ENCODE assay signal across 16 mouse cellular contexts in the genomic region with DNA sequence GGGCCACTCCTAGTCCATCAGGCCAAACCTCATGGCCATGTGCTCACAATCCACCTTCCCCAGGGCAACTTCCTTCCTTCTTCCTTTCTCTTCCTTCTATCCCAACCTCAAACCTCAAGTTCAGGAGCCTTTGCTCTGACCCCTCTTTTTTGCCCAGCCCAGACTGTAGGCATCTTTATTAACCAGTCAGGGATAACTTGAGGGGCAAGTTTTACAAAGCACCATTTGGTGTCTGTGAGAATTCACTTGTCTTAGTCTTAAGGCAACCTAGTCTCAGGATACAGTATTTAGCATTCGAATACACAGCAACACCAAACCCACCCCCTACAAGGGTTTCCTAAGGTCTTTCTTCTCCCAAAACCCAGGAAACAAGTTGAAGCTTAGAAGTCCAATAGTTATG. TPM values are rescaled to one million over a fixed set of nuclear protein-coding genes. Genes with fewer than 3 reads are reported as not detected.
"Had no signal": no experiment of that assay in that cellular context is flagged by ENCODE, and none has a peak within 500 bp of the region (broad histone marks: within the 10 kb centered on the region; RNA-seq: fewer than 3 reads in every experiment).

No protein-coding gene starts in this region.

- H3K27ac ChIP-seq: lung, embryonic 15.5 days; macrophage; midbrain, embryonic 12.5 days; midbrain, embryonic 15.5 days; neural tube, embryonic 12.5 days had no signal

- H3K27me3 ChIP-seq: midbrain, embryonic 12.5 days; midbrain, embryonic 15.5 days; neural tube, embryonic 12.5 days had no signal

- H3K4me1 ChIP-seq: lung, embryonic 15.5 days; midbrain, embryonic 15.5 days; neural tube, embryonic 12.5 days had no signal

- H3K9ac ChIP-seq: liver, postnatal 0 days; lung, embryonic 15.5 days; midbrain, embryonic 12.5 days; midbrain, embryonic 15.5 days; neural tube, embryonic 12.5 days had no signal

- H3K4me3 ChIP-seq: lung, embryonic 15.5 days; megakaryocyte, embryonic 14.5 days; midbrain, embryonic 12.5 days; midbrain, embryonic 15.5 days; neural tube, embryonic 12.5 days had no signal

- DNase-seq: liver, postnatal 0 days; lung, adult 2 months; lung, postnatal 14 days; lung, postnatal 36 days; right cerebral cortex, postnatal 25 days; right cerebral cortex, postnatal 4 days; thymus, adult 18-20 months; thymus, postnatal 14 days; thymus, postnatal 36 days had no signal

- H3K9me3 ChIP-seq: lung, embryonic 15.5 days; megakaryocyte, embryonic 14.5 days; midbrain, embryonic 12.5 days; midbrain, embryonic 15.5 days; neural tube, embryonic 12.5 days had no signal

- H3K36me3 ChIP-seq: lung, embryonic 15.5 days; midbrain, embryonic 12.5 days; midbrain, embryonic 15.5 days; neural tube, embryonic 12.5 days had no signal

RNA-seq across cellular contexts. Expression of a gene that starts 6.4 kb away (rescaled TPM):
- total RNA-seq: megakaryocyte progenitor cell, adult 5-6 weeks had no signal
